Comparison of ENCODE assay signal across 8 mouse cellular contexts in genomic region chr2:154038932-154039331, GRCm38 (mm10). TPM values are rescaled to one million over a fixed set of nuclear protein-coding genes. Genes with fewer than 3 reads are reported as not detected.
A peak's percentile ranks its signal among the peaks of the same experiment; 100 is the strongest.
DNase-seq lines count a peak whose midpoint lies in the region; ATAC-seq and TF ChIP-seq lines count a peak whose summit lies in the region.

No protein-coding gene starts in this region.

- no peak overlapping the region for H3K9ac ChIP-seq in forebrain, embryonic 14.5 days (ENCODE audit: low read length)
- H3K9ac ChIP-seq in forebrain, embryonic 16.5 days (replicated peaks; ENCODE audit: low read depth, low read length) = no peak overlapping the region
- H3K9ac ChIP-seq in midbrain, embryonic 14.5 days (replicated peaks; ENCODE audit: low read length) = no peak overlapping the region
- no peak overlapping the region for H3K9ac ChIP-seq in midbrain, embryonic 13.5 days (replicated peaks)

- no peaks in the 10 kb centered on the region for H3K27me3 ChIP-seq in forebrain, embryonic 14.5 days (replicated peaks; ENCODE audit: control insufficient read depth, insufficient read depth, low read length)
- no peaks in the 10 kb centered on the region for H3K27me3 ChIP-seq in forebrain, embryonic 16.5 days (replicated peaks; ENCODE audit: control insufficient read depth, insufficient read depth, low read length)
- no peaks in the 10 kb centered on the region for H3K27me3 ChIP-seq in midbrain, embryonic 14.5 days (ENCODE audit: control insufficient read depth, insufficient read depth, low read length)
- no peaks in the 10 kb centered on the region for H3K27me3 ChIP-seq in midbrain, embryonic 13.5 days
- no peaks in the 10 kb centered on the region for H3K27me3 ChIP-seq in embryonic facial prominence, embryonic 10.5 days (replicated peaks; ENCODE audit: low read depth, poor library complexity, severe bottlenecking)

- H3K27ac ChIP-seq in forebrain, embryonic 14.5 days (ENCODE audit: low read depth, low read length) = no peak overlapping the region
- H3K27ac ChIP-seq in forebrain, embryonic 16.5 days (ENCODE audit: low read length) = no peak overlapping the region
- no peak overlapping the region for H3K27ac ChIP-seq in midbrain, embryonic 14.5 days (replicated peaks; ENCODE audit: low read depth, low read length)
- H3K27ac ChIP-seq in midbrain, embryonic 13.5 days = no peak overlapping the region
- no peak overlapping the region for H3K27ac ChIP-seq in bone marrow macrophage, adult 2 months (ENCODE audit: insufficient read depth, low read depth, low read length)
- H3K27ac ChIP-seq in embryonic facial prominence, embryonic 10.5 days (replicated peaks) = no peak overlapping the region

- peak; percentile 5 for DNase-seq in forebrain, embryonic 14.5 days (ENCODE audit: low spot score)
- peak; percentile 41 for DNase-seq in midbrain, embryonic 14.5 days
- peak; percentile 43 for DNase-seq in embryonic facial prominence, embryonic 10.5 days (ENCODE audit: low spot score)
- peak; percentile 7 to 15 for DNase-seq in lung, adult 18-20 months
- DNase-seq in thymus, postnatal 36 days = peak; percentile 16 to 18

- no peak overlapping the region for H3K4me3 ChIP-seq in forebrain, embryonic 14.5 days (ENCODE audit: low read depth, low read length)
- H3K4me3 ChIP-seq in forebrain, embryonic 16.5 days (replicated peaks; ENCODE audit: low read length) = no peak overlapping the region
- H3K4me3 ChIP-seq in midbrain, embryonic 14.5 days (replicated peaks; ENCODE audit: low read depth, low read length) = no peak overlapping the region
- no peak overlapping the region for H3K4me3 ChIP-seq in midbrain, embryonic 13.5 days (replicated peaks)
- no peak overlapping the region for H3K4me3 ChIP-seq in bone marrow macrophage, adult 2 months (ENCODE audit: insufficient read depth, low read length)
- no peak overlapping the region for H3K4me3 ChIP-seq in embryonic facial prominence, embryonic 10.5 days

- H3K4me2 ChIP-seq in forebrain, embryonic 14.5 days (ENCODE audit: low read length) = no peak overlapping the region
- no peak overlapping the region for H3K4me2 ChIP-seq in forebrain, embryonic 16.5 days (ENCODE audit: low read length)
- no peak overlapping the region for H3K4me2 ChIP-seq in midbrain, embryonic 14.5 days (ENCODE audit: low read length)
- H3K4me2 ChIP-seq in midbrain, embryonic 13.5 days (replicated peaks) = no peak overlapping the region

- no peaks in the 10 kb centered on the region for H3K4me1 ChIP-seq in forebrain, embryonic 14.5 days (ENCODE audit: control insufficient read depth, insufficient read depth, low read length)
- H3K4me1 ChIP-seq in forebrain, embryonic 16.5 days (replicated peaks; ENCODE audit: control insufficient read depth, insufficient read depth, low read length) = no peaks in the 10 kb centered on the region
- H3K4me1 ChIP-seq in midbrain, embryonic 14.5 days (ENCODE audit: control insufficient read depth, insufficient read depth, low read length) = no peaks in the 10 kb centered on the region
- H3K4me1 ChIP-seq in midbrain, embryonic 13.5 days (replicated peaks) = no peaks in the 10 kb centered on the region
- no peaks in the 10 kb centered on the region for H3K4me1 ChIP-seq in bone marrow macrophage, adult 2 months (ENCODE audit: control insufficient read depth, insufficient read depth, low read length)
- no peaks in the 10 kb centered on the region for H3K4me1 ChIP-seq in embryonic facial prominence, embryonic 10.5 days

- H3K36me3 ChIP-seq in forebrain, embryonic 14.5 days (ENCODE audit: control insufficient read depth, insufficient read depth, low read length) = no peaks in the 10 kb centered on the region
- H3K36me3 ChIP-seq in forebrain, embryonic 16.5 days (ENCODE audit: control insufficient read depth, insufficient read depth) = no peaks in the 10 kb centered on the region
- H3K36me3 ChIP-seq in midbrain, embryonic 14.5 days (ENCODE audit: control insufficient read depth, insufficient read depth, low read length) = no peaks in the 10 kb centered on the region
- no peaks in the 10 kb centered on the region for H3K36me3 ChIP-seq in midbrain, embryonic 13.5 days
- no peaks in the 10 kb centered on the region for H3K36me3 ChIP-seq in embryonic facial prominence, embryonic 10.5 days (replicated peaks)

- TF ChIP-seq POLR2A in bone marrow macrophage, adult 2 months (IDR thresholded peaks at IDR 0.05; ENCODE audit: borderline replicate concordance, low read depth, low read length) = no peak

- 64% methylated on average over 2 of the region's 2 CpGs for WGBS in forebrain, embryonic 14.5 days
- 58% methylated on average over 2 of the region's 2 CpGs for WGBS in forebrain, embryonic 16.5 days
- WGBS in midbrain, embryonic 14.5 days = 61% methylated on average over 2 of the region's 2 CpGs
- WGBS in midbrain, embryonic 13.5 days = 53% methylated on average over 2 of the region's 2 CpGs
- WGBS in embryonic facial prominence, embryonic 10.5 days = 68% methylated on average over 2 of the region's 2 CpGs

- no peak for ATAC-seq in forebrain, embryonic 14.5 days
- no peak for ATAC-seq in forebrain, embryonic 16.5 days
- ATAC-seq in midbrain, embryonic 14.5 days (ENCODE audit: low FRiP score, low TSS enrichment) = no peak
- no peak for ATAC-seq in midbrain, embryonic 13.5 days

- peak; percentile 53 for TF ChIP-seq CTCF in bone marrow macrophage, adult 2 months (IDR thresholded peaks at IDR 0.05; ENCODE audit: low read depth, low read length)

- no peaks in the 10 kb centered on the region for H3K9me3 ChIP-seq in forebrain, embryonic 14.5 days (replicated peaks; ENCODE audit: control insufficient read depth, low read length)
- H3K9me3 ChIP-seq in forebrain, embryonic 16.5 days (ENCODE audit: control insufficient read depth, low read length) = no peaks in the 10 kb centered on the region
- H3K9me3 ChIP-seq in midbrain, embryonic 14.5 days (ENCODE audit: control insufficient read depth, low read length) = no peaks in the 10 kb centered on the region
- H3K9me3 ChIP-seq in midbrain, embryonic 13.5 days = no peaks in the 10 kb centered on the region
- no peaks in the 10 kb centered on the region for H3K9me3 ChIP-seq in embryonic facial prominence, embryonic 10.5 days

RNA-seq across cellular contexts. Expression of gene Bpifa2, which starts 30.9 kb away (rescaled TPM):
- not detected in 2 replicates for polyA plus RNA-seq in forebrain, embryonic 14.5 days (2014; fragmentation: Nextera tagmentation; extraction: Ambion mirVana)
- not detected in 2 replicates for polyA plus RNA-seq in forebrain, embryonic 16.5 days (2015; fragmentation: Nextera tagmentation; extraction: Ambion mirVana)
- polyA plus RNA-seq in midbrain, embryonic 14.5 days (2014; fragmentation: Nextera tagmentation; extraction: Ambion mirVana) = not detected in 2 replicates
- polyA plus RNA-seq in midbrain, embryonic 13.5 days (2015; fragmentation: Nextera tagmentation; extraction: Ambion mirVana) = not detected in 2 replicates
- not detected in 2 replicates for polyA plus RNA-seq in bone marrow macrophage, adult 2 months (2012; ENCODE audit: insufficient read depth, insufficient read length, missing spikeins)
- not detected in 2 replicates for polyA plus RNA-seq in embryonic facial prominence, embryonic 10.5 days (2016; fragmentation: Nextera tagmentation; extraction: Ambion mirVana)
